Mouse (Mus musculus) spleen, adult 12 weeks (tissue): Measurements from ENCODE around the gene Itih3.

ENCODE experiments used
- DNase-seq: peaks from one replicate; pipeline ENCODE4 v3.0.0; 2022; ENCODE audit warnings: low spot score

Itih3 gene

DNA sequence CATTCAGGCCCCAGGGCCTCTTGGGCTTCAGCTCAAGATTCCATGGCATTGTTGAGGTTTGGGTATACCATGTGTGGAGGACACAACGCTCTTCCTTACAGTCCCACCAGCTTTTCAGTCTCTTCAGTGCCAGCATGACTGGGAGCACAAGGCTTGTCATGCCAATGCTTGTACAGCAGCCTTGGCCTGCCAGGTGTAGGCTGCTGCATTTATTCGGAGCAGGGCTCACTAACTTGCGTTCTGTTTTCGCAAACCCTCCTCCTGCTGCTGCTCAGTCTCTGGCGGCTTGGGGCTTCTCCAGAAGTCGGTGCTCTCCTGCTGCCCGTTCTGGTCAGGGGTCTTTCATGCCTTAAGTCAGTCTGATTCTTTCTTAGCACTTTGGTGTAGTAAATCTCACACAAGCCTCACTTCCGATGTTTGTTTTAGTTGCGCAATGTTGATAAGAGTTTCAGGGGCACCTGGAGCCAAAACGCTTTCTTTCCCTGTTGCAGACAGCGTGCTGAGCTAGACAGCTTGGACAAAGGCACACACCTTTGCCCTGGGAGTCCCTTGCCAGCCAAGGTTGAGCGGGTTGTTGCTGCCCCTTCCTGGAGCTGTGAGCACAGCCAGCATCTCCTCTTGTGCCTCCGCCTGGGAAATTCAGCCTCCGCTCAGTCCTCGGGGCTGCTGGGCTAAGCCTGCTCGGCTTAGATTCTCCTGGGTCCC lies 62.0 kb downstream of the Itih3 start:
- no peak for DNase-seq
